Mouse (Mus musculus): Measurements from ENCODE around the gene Plin3. TPM values are rescaled to one million over a fixed set of nuclear protein-coding genes. Genes with fewer than 3 reads are reported as not detected.
A peak's percentile ranks its signal among the peaks of the same experiment; 100 is the strongest.
"Not testable (repeated sequence)": the region's sequence is repeated elsewhere in the genome, so short reads cannot be mapped to it uniquely, and the experiment has no call there.

Plin3 gene
- polyA plus RNA-seq, 1 experiment from 2014 or later = 12.3 TPM

- ATAC-seq = no peak
- WGBS = 89% methylated on average over 3 of the region's 3 CpGs
- peaks cover 17% of the 10 kb centered on the region for H3K36me3 ChIP-seq (ENCODE audit: control insufficient read depth, insufficient read depth, low read length)
- no peak overlapping the region for H3K27ac ChIP-seq (ENCODE audit: low read length)
- no peak overlapping the region for H3K4me3 ChIP-seq (ENCODE audit: low read depth, low read length)
- H3K4me2 ChIP-seq (ENCODE audit: low read length) = no peak overlapping the region
- H3K9me3 ChIP-seq (replicated peaks; ENCODE audit: control insufficient read depth, low read length, poor library complexity, severe bottlenecking) = no peaks in the 10 kb centered on the region
- H3K9ac ChIP-seq (ENCODE audit: low read depth, low read length) = no peak overlapping the region
- H3K4me1 ChIP-seq (ENCODE audit: control insufficient read depth, insufficient read depth, low read length) = peaks cover 46% of the 10 kb centered on the region
- H3K27me3 ChIP-seq (ENCODE audit: control insufficient read depth, insufficient read depth, low read depth, low read length) = no peaks in the 10 kb centered on the region
Measured at GRCm38 (mm10) chr17:56262645-56263094, 30.0 kb downstream of the Plin3 start.

DNA sequence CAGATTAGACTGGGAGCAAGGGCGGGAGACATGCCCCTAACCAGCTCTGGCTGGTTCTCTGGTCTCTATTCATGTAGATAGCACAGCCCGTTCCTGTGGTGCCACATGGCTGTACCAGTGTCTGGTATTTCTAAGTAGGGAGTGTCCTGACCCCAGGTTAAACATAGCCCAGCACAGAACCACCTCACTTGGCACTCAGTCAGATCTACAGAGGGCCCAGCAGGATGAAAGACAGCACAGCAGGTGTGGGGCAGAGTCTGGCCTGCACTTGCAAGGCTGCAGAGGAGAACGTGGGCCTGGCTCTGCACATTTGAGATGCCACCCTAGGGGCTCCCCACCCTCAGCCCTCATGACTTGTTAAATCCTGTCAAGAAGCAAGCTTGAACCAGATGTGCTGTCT is 31.5 kb downstream of the Plin3 start:
- Histone ChIP-seq H3K9me3 (replicated peaks; ENCODE audit: control insufficient read depth, low read length, poor library complexity, severe bottlenecking) (no peaks in the 10 kb centered on the region), H3K27ac (ENCODE audit: low read length) (no peak overlapping the region), H3K36me3 (ENCODE audit: control insufficient read depth, insufficient read depth, low read length) (peaks cover 17% of the 10 kb centered on the region), H3K27me3 (ENCODE audit: control insufficient read depth, insufficient read depth, low read depth, low read length) (no peaks in the 10 kb centered on the region), H3K4me2 (ENCODE audit: low read length) (no peak overlapping the region), H3K4me1 (ENCODE audit: control insufficient read depth, insufficient read depth, low read length) (peaks cover 48% of the 10 kb centered on the region), H3K9ac (ENCODE audit: low read depth, low read length) (0 out of 2 replicates have a peak overlapping the region, but pooled peaks have one; percentile 30), H3K4me3 (ENCODE audit: low read depth, low read length) (no peak overlapping the region)
- WGBS = 74% methylated on average over 3 of the region's 3 CpGs
- ATAC-seq = no peak

- ATAC-seq = no peak
- H3K9me3 ChIP-seq (replicated peaks; ENCODE audit: control insufficient read depth, low read length, poor library complexity, severe bottlenecking) = no peaks in the 10 kb centered on the region
- no peak overlapping the region for H3K9ac ChIP-seq (ENCODE audit: low read depth, low read length)
- H3K36me3 ChIP-seq (ENCODE audit: control insufficient read depth, insufficient read depth, low read length) = peaks cover 13% of the 10 kb centered on the region
- H3K27me3 ChIP-seq (ENCODE audit: control insufficient read depth, insufficient read depth, low read depth, low read length) = no peaks in the 10 kb centered on the region
- peaks cover 52% of the 10 kb centered on the region for H3K4me1 ChIP-seq (ENCODE audit: control insufficient read depth, insufficient read depth, low read length)
- H3K4me2 ChIP-seq (ENCODE audit: low read length) = no peak overlapping the region
- no peak overlapping the region for H3K4me3 ChIP-seq (ENCODE audit: low read depth, low read length)
- WGBS = 93% methylated on average over 10 of the region's 10 CpGs
- H3K27ac ChIP-seq (ENCODE audit: low read length) = no peak overlapping the region
Measured at GRCm38 (mm10) chr17:56259301-56260037, 33.2 kb downstream of the Plin3 start.

GRCm38 (mm10) chr17:56258812-56259211 is 33.9 kb downstream of the Plin3 start:
- not testable (repeated sequence) for H3K9me3 ChIP-seq (replicated peaks; ENCODE audit: control insufficient read depth, low read length, poor library complexity, severe bottlenecking); H3K9ac ChIP-seq (ENCODE audit: low read depth, low read length); H3K27me3 ChIP-seq (ENCODE audit: control insufficient read depth, insufficient read depth, low read depth, low read length); H3K4me3 ChIP-seq (ENCODE audit: low read depth, low read length); H3K27ac ChIP-seq (ENCODE audit: low read length); H3K4me2 ChIP-seq (ENCODE audit: low read length); ATAC-seq
- Histone ChIP-seq H3K4me1 (ENCODE audit: control insufficient read depth, insufficient read depth, low read length) (peaks cover 52% of the 10 kb centered on the region), H3K36me3 (ENCODE audit: control insufficient read depth, insufficient read depth, low read length) (peaks cover 13% of the 10 kb centered on the region)
- 79% methylated on average over 2 of the region's 2 CpGs for WGBS

DNA sequence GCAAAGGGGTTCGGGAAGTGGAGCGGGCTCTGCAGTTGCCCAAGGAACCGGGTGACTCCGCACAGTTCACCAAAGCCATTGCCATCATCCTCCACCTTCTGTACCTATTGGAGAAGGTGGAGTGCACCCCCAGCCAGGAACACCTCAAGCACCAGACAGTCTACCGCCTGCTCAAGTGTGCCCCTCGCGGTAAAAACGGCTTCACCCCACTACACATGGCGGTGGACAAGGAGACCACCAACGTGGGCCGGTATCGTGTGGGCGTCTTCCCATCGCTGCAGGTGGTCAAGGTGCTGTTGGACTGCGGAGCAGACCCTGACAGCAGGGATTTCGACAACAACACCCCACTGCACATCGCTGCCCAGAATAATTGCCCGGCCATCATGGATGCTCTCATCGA is 34.4 kb downstream of the Plin3 start:
- not testable (repeated sequence) for H3K9ac ChIP-seq (ENCODE audit: low read depth, low read length); ATAC-seq; H3K27ac ChIP-seq (ENCODE audit: low read length); H3K27me3 ChIP-seq (ENCODE audit: control insufficient read depth, insufficient read depth, low read depth, low read length); H3K9me3 ChIP-seq (replicated peaks; ENCODE audit: control insufficient read depth, low read length, poor library complexity, severe bottlenecking); H3K4me3 ChIP-seq (ENCODE audit: low read depth, low read length)
- Histone ChIP-seq H3K4me1 (ENCODE audit: control insufficient read depth, insufficient read depth, low read length) (peaks cover 52% of the 10 kb centered on the region), H3K36me3 (ENCODE audit: control insufficient read depth, insufficient read depth, low read length) (peaks cover 13% of the 10 kb centered on the region), H3K4me2 (ENCODE audit: low read length) (peak overlapping the region; percentile 4; the same call in 1 of the 2 replicates)
- WGBS = 94% methylated on average over 19 of the region's 19 CpGs

- 11% methylated on average over 58 of the region's 58 CpGs for WGBS
- ATAC-seq = peak; percentile 0; the same call in 1 of the 2 replicates
- peak overlapping the region; percentile 83 for H3K27ac ChIP-seq (ENCODE audit: low read length)
Measured at GRCm38 (mm10) chr17:56257181-56257894, 35.3 kb downstream of the Plin3 start.

GRCm38 (mm10) chr17:56256239-56256881 is 36.3 kb downstream of the Plin3 start, which contains the start of gene Fem1a:
Fem1a (plus strand) TSS chr17:56256810.
- Histone ChIP-seq H3K9ac (ENCODE audit: low read depth, low read length) (peak within 1 kb of the TSS; percentile 71), H3K36me3 (ENCODE audit: control insufficient read depth, insufficient read depth, low read length) (peaks cover 6% of the 10 kb centered on the region), H3K4me1 (ENCODE audit: control insufficient read depth, insufficient read depth, low read length) (peaks cover 46% of the 10 kb centered on the region), H3K27me3 (ENCODE audit: control insufficient read depth, insufficient read depth, low read depth, low read length) (no peaks in the 10 kb centered on the region), H3K9me3 (replicated peaks; ENCODE audit: control insufficient read depth, low read length, poor library complexity, severe bottlenecking) (no peaks in the 10 kb centered on the region), H3K4me3 (ENCODE audit: low read depth, low read length) (peak within 1 kb of the TSS; percentile 65), H3K4me2 (ENCODE audit: low read length) (peak within 1 kb of the TSS; percentile 96), H3K27ac (ENCODE audit: low read length) (peak within 1 kb of the TSS; percentile 93)
- ATAC-seq = peak; percentile 94
- WGBS = under 1% methylated on average over 28 of the region's 28 CpGs

More at GRCm38 (mm10) chr17:56257181-56257894, 35.3 kb downstream of the Plin3 start:
- H3K4me1 ChIP-seq (ENCODE audit: control insufficient read depth, insufficient read depth, low read length) = peaks cover 46% of the 10 kb centered on the region
- H3K9me3 ChIP-seq (replicated peaks; ENCODE audit: control insufficient read depth, low read length, poor library complexity, severe bottlenecking) = no peaks in the 10 kb centered on the region
- H3K4me3 ChIP-seq (ENCODE audit: low read depth, low read length) = peak overlapping the region; percentile 65
- H3K4me2 ChIP-seq (ENCODE audit: low read length) = peak overlapping the region; percentile 96
- peak overlapping the region; percentile 71 for H3K9ac ChIP-seq (ENCODE audit: low read depth, low read length)
- H3K36me3 ChIP-seq (ENCODE audit: control insufficient read depth, insufficient read depth, low read length) = peaks cover 8% of the 10 kb centered on the region
- H3K27me3 ChIP-seq (ENCODE audit: control insufficient read depth, insufficient read depth, low read depth, low read length) = no peaks in the 10 kb centered on the region

DNA sequence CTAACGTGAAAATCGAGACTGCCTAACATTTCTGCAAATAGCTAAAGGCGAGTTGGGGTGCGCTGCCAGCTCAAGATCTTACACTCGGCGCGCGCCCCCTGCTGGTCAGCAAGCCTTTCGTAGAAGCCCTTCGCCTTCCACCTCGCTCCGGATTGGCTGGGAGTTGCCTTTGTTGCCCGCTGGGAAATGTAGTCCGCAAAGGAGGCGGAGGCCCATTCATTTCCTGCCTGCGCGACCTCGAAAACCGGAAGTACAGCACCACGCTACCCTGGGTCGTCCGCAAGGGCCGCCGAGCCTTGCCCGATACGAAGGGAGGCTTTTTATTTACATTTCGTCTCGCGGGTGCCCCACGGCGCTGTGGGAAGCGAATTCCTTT is 36.8 kb downstream of the Plin3 start:
- Histone ChIP-seq H3K4me2 (ENCODE audit: low read length) (peak overlapping the region; percentile 59), H3K4me3 (ENCODE audit: low read depth, low read length) (peak overlapping the region; percentile 65), H3K27ac (ENCODE audit: low read length) (peak overlapping the region; percentile 93), H3K36me3 (ENCODE audit: control insufficient read depth, insufficient read depth, low read length) (peaks cover 5% of the 10 kb centered on the region; the same call in 1 of the 2 replicates), H3K9me3 (replicated peaks; ENCODE audit: control insufficient read depth, low read length, poor library complexity, severe bottlenecking) (no peaks in the 10 kb centered on the region), H3K27me3 (ENCODE audit: control insufficient read depth, insufficient read depth, low read depth, low read length) (no peaks in the 10 kb centered on the region), H3K9ac (ENCODE audit: low read depth, low read length) (peak overlapping the region; percentile 52), H3K4me1 (ENCODE audit: control insufficient read depth, insufficient read depth, low read length) (peaks cover 46% of the 10 kb centered on the region)
- under 1% methylated on average over 32 of the region's 32 CpGs for WGBS
- ATAC-seq = peak; percentile 94

Measured in midbrain, embryonic 16.5 days (tissue).